Mouse (Mus musculus) common myeloid progenitor, adult 5-6 weeks (primary cell): ENCODE results near the gene Cnih3. TPM values are rescaled to one million over a fixed set of nuclear protein-coding genes. Genes with fewer than 3 reads are reported as not detected.

Experiments used
- ATAC-seq: replicated peaks from 2 replicates; pipeline ENCODE4 v1.8.0; 2016; ENCODE audit warnings: low read depth, mild to moderate bottlenecking, moderate TSS enrichment, inconsistent platforms; ENCODE audit not compliant: poor library complexity, severe bottlenecking
- total RNA-seq: library from RNA; stranded (forward); fragments of 200-1000, 187-1606 nt; gene quantifications from 2 replicates; pipeline ENCODE4 v1.2.3, GENCODE M21; 2017

Cnih3 gene
- total RNA-seq, 1 experiment from 2014 or later = 0.09 TPM

DNA sequence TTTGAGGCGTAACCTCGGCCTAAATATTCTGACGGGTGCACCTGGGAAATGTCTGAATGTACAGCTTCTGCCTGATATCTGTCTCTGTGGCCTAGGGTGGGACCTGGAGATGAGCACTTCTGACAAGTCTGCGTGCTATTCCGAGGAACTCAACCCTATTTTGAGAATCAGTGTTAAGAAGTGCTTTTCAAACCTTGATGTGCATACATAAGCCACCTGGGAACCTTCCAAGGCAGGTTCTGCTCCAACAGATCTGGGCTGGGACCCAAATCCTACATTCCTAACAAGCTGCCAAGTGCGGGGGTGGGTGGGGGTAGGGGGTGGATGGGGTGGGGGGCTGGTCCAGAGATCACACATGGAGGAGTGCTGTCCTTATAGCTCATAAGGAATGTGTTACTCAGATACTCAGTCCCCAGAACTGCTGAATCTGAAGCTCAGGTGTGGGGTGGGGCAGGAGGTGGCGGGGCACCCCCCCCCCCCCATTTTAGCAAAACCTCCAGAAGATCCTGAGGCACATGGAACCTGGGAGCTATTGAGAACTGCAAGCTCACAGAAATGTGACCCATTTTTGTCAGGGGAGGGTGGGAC is 89.3 kb downstream of the Cnih3 start:
- no peak for ATAC-seq

DNA sequence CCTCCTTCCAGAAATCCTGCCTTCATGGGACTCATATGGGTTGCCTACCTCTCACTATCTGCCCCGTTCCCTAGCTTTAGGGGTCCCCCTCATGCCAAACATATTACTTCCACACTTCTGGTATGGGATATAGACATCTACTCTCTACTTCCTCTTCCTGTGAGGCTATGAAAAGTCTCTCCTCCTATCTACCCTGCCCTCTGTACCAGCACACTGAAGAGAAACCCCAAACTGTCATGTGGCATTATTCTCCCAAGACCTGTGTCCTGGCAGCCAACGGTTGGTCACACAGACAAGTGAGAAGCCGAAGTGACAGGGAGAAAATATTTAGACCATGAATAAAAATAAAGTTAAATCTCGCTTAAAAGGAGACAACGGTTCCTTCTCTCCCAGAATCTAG is 92.6 kb downstream of the Cnih3 start:
- peak; percentile 23 for ATAC-seq

DNA sequence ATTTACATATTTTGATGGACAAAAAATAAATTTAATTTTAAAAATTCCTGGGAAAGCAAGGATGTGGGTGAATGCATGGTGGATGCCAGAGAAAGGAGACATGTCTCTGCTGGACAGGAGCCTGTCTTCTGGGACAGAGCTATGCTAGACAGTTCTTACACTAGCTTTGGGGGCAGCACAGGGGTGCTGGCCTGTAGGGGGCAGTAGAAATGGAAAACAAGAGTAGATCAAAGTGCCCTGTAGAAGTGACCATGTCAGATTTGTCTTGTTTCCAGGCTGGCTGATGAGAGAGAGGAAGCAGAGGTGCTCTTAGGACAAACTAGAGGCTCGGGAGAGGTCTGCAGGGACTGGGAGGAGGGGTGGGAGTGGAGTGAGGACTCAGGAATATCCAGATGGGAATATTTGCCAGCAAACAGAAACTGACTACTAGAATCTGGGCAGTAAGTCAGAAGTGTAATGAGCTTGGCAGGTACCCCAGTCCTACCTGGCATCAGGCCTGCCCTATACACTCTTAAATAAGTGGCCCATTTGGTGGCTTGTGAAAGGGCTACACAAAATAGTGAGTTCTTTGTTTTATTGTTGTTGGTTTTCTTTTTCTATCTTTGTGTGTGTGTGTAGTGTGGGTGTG is 93.3 kb downstream of the Cnih3 start:
- ATAC-seq = 0 out of 2 replicates have a peak, but pooled peaks have one; percentile 24

DNA sequence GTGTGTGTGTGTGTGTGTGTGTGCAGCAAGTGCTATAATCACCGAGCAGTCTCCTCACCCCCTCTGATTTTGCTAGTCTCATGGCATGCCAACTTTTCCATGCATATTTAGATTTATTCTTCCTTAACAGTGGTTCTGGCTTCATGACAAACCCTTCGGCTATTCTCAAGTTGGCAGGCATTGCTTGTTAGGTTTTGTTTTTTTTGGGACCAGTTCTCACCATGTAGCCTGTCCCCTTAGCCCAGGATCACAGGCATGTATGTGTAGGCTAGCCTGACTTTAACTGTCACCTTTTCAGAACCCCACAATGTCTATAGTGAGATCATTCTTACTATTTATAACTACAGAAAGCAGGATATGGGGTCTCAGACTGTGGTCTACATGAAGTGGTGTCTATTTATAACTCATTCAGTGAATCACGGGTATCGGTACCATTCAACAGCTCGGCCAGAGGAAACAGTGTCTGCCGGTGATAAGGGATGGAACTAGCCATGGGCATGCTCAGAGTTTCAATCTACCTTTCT is 94.2 kb downstream of the Cnih3 start:
- peak; percentile 70 for ATAC-seq

DNA sequence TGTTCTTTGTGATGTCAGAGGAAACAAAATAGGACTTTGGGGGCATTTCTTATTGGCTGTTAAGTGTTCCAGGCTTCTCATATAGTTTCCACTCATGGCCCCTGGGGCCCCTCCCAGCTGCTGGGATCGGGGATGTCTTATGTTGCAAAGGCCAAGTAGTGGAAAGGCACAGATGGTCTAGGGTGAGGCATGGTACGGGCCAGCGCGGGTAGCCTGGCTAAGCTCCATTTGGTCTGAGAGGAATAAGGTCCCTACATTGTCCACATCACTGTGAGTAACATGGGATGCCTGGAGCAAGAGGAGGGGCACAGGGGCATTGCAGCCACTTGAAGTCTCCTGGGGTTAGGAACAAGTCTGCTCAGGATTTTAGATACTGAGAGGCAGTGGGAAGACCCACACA is 95.1 kb downstream of the Cnih3 start:
- ATAC-seq = no peak

DNA sequence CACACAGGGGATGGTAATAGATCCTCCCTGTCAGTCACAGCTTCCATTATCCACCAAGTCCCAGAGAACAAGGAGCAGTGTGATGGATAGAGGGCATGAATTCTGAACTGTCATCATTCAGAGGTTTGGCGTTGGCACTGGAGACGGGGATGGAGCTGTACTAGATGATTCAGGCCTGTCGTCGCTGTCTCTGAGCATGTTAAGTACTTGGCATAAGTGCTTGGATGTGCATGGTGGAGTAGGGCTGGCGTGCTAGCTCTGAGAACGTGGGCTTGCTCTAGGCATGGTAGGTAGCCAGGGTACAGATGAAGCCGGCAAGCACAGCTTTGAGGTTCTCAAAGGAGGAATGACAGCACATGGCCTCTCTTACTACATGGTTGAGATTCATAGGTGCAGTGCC is 95.6 kb downstream of the Cnih3 start:
- no peak for ATAC-seq

DNA sequence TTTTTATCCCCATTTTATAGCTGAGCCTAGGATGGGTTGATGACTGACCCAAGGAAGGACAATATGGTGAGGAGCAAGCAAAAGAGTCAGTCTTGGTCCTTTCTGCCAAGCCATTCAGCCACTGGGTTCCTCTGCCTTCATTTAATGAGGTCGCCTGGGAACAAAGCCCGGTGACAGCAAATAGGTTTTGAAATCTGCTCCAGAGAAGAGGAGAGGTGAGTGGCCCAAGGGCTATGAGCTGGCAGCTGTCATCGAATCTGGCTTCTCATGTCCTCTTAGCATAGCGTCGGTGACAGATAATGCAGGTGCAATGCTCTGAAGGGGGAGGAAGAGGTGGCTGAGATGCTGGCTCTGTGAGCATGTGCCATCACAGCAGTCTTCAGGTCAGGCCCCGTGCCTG is 100.7 kb downstream of the Cnih3 start:
- no peak for ATAC-seq

DNA sequence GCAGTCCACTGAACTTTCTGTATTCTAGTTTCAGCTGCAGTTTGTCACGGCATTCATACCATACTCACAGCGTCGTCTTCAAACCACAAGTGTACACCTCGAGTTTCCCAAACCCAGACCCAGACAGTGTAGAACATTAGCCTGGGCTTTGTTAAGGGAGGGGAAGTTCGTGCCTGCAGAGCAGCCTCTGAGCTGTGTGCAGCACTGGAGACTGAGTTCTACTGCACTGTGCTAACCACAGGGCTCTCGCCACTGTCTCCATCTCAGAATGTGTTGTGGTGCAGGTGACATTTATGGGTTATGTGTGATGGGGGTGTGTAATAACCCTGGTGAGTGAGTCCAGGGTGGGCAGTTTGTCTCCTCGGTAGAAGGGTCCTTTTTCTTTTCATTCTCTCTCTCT is 104.5 kb downstream of the Cnih3 start:
- ATAC-seq = no peak

DNA sequence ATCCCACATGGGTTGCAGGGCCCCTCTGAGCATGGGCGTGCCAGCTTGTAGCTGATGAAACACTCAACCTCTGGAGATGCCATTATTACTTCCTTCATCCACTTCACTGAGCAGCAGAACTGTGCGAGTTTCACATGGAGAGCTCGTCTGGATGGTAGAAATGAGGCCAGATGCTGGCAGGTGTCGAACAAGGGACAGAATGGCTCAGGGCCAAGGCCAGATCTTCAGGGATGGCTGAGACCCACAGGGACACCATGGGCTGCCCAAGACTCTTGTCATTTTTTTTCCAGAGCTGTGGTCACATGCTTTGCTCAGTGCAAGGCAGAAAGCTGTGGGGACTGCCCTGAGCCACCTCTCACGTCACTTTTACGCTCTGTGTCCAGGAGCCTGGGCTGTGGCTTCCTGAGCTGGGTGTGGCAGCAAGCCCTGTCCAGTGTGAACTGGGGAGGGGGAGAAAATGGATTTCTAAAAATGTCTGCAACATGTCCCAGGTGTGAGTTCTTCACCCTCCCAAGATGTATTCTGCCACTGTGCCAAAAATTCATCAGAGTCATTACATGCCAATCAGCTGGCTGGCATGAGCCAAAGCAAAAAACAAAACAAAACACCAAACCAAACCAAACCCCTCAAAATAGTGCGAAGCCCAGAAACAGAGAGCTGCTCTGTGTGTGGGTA is 107.1 kb downstream of the Cnih3 start:
- no peak for ATAC-seq

DNA sequence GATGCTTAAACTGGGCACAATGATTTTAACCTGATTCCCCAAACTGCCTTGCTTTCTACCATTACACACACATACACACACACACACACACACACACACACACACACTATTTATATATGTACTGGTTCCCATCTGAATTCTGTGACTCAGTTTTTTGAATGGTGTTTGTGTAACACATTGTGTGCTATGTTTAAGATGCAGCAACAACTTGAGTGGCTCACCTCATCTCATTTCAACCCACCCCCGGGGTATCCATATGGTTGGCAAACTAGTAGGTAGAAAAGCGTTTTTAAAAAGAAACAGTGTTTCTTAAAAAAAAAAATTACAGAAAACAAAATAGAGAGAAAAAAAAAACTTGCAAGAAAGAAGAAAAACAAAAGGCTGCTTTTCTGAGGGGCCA is 107.9 kb downstream of the Cnih3 start:
- no peak for ATAC-seq

DNA sequence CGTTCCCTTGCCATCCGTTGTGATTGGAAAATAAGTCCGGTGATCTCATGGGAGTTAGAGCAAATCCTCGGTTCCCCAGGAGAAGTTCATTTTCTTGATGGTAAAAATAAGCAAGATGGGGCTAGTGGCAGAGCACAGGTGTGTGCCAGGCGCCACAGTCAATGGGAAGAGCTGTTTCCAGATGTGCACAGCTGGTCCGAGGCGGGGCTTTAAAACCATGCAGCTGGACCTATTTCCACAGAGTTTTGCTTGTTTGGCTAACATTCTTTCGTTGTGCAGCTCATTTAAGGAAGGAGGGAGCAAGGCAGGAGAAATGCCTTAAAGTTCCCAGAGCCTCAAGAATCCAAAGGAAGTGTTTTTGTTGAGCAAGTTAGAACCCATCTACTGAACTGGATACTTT is 109.1 kb downstream of the Cnih3 start:
- ATAC-seq = no peak

DNA sequence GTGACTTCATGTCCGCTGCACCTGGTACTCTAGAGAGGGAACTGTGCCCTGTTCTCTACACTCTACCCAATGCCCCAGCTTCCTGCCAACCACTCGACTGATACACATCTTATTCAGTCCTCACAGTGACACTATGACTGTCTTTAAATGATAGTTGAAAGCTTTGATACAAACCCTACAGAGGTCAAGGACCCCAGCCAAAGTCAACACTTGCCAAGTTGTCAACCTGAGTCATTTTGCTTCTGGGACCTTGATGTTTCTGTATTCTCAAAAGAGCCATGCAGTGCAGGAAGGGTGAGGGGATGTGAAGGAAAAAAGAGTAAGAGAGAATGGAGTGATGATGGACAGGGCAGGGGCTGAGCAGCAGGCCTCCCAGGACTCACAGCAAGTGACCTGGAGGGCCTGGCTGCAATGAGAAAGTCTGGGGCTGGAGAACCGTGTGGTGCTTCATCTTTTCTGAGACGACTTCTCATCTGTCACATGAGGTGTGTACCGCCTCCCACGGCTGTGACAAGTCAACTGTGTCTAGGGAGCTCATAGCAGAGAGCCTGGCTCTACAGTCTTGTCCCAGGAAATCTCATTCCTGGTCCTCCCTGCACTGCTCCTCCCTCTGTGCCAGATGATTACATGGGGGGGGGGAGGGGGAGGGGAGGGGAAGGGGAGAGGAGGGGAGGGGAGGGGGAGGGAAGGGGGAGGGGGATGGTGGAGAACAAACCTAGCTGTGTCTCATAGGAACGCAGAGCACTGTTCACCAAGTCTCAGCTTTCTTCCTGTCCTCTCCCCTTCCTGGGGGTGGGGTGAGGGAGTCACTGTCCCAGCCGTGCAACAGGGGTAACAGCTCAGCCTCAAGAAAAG is 109.8 kb downstream of the Cnih3 start:
- no peak for ATAC-seq

DNA sequence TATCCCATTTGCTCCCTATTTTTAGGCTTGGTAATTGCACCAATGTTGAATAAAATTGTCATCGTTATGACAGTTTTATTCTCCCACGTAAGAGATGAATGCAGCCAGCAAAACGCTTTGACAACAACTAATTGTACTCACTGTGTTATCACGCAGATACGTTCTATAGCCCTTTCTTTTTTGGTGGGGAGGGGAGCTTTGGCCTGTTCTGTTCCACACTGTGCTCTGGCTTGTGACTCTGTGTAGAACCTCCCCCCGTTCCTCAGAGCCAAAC is 110.4 kb downstream of the Cnih3 start:
- ATAC-seq = no peak

DNA sequence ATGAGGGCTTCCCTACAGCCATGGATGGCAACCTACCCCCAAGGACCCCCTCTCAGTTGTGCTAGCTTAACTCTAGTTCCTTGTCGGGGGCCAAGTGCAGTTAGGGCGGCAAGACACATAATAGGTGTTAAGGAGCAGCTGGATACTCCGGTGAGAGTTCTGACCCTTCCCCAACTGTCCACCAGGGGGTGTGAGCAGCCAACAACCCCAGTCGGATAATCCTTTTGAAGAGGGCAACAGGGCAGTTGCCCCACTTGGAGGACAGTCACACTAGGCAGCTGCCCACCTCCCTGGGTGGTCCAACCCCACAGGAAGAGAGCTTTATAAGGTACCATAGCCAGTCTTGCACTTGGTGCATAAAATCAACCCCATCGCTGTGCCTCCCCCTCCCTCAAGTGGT is 112.6 kb downstream of the Cnih3 start:
- peak; percentile 72 for ATAC-seq

DNA sequence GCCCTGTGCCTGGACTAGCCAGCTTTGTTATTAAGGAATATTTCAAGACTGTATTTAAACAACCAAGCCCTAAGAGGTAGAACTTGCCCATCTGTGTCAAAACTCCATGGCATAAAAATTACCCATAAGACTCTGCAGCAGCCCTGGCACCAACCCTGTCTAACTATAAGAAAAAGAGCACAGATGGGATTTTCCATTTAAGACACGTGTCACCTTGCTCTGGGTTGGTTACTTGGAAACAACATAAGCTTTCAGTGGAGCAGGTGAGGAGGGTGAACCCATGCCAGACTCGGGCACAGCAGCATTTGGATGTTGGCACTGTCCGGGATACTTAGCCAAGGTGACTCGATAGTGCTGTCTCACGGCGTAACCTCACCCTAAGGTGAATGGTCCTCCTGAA is 113.6 kb downstream of the Cnih3 start:
- no peak for ATAC-seq

DNA sequence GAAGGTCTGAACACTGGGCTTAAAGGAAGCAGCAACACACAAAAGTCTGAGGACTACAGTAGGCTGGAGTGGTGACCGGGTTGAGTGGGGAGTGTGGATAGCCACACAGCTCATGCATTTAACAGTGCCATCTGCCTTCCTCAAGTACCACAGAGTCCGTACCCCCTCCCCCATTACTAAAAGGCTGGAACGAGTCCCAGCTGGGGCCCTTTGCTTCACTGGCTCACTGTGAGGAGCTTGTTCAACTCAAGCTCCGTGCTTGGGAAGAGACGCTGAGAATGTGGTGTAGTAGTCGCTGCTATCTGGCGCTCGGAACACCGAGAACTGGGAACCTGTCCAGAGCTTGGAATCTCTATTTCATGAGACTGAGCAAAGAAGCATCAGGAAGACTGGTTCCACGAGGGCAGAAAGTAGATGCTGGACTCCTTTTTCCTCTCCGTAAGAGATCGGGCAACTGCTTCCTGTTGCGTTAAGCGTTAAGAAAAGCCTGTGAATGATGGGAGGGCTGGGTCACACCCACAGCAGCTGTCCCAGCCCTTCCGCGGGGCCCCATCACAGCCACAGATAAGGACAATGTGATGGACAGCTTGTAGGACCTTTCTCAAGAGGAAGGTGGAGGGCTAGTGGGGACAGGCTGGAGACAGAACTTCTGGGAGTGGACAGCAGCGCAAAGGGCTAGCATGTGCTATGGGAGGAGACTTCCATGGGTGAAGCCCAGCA is 114.3 kb downstream of the Cnih3 start:
- ATAC-seq = peak; percentile 43; the same call in 1 of the 2 replicates

DNA sequence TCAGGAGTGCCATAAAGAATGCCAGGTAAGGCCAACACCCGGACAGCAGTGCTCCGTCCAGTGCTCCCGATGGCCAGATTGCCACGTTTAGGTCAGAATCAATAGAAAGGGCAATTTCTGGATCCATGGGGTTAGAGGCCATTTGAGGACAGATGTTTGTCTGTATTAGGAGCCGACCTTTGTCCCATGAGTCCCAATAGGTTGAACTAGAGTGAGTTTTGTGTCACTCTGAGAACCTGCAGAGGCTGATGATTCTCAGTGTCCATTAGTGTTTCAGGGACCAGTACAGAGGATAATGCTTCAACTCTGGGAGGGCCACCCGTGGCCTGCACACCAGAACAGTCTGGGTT is 114.9 kb downstream of the Cnih3 start:
- ATAC-seq = no peak

DNA sequence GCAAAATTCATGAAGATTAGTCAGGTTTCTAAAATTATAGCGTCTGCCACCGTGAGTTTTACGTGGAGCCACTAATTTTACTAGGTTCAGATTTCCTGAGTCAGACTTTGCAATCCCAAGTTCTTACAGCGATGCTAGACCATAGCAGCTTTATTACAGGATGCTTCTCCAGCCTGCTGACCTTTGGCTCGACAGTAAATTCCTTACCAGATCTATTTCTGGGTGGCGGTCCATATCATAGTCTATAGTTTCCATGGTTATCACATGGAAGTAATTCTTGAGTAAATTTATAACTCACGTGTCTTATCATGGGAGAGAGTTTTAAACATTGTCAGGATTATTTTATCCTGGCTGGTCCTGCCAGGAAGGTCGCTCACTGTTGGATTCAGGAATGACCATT is 117.0 kb downstream of the Cnih3 start:
- no peak for ATAC-seq

DNA sequence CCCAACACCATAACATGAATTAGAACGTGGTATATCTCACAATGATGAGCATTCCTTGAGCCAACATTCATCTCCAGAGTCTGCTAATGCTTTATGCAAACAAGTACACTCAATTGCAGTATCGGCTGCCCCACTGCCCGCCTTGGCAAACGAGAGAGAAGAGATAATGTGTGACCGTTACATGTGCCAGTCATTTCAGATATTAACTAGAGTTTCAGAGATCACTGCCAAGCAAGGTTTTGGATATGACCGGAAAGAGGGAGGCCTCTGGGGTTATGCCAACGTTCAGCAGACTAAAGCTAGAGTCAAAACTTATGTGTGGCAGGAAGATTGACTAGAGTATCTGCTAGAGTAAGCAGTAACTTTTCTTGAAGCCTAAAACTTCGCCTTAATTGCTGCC is 123.7 kb downstream of the Cnih3 start:
- ATAC-seq = no peak

DNA sequence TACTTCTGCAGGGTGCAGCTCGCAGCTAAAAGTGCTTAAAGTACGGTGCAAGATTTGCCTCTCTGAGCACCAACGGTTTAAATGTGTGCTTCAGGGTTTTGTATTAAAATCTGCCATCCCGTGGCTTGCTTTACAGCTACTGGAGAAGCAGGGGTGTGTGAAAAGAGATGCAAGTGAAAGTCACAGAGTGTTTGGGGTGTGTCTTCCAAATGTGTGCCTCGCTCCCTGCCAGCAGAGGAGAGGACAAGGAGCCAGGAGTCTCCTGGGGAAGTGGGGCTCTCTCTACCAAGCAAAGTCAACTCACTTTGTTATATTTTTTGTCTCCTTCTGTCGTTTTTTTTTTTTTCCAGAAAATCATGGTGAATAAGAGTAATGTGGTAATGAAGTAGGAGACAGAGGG is 124.1 kb downstream of the Cnih3 start:
- no peak for ATAC-seq
